Mouse (Mus musculus): Measurements from ENCODE around the gene Tmem243.

The Tmem243 gene

GRCm38 (mm10) chr5:9173295-9173694 is 72.8 kb downstream of the Tmem243 start:
- no peak for DNase-seq (ENCODE audit: low read depth)

- no peak for DNase-seq (ENCODE audit: low read depth)
Measured at GRCm38 (mm10) chr5:9186467-9186866, 86.0 kb downstream of the Tmem243 start.
